Mouse (Mus musculus): ENCODE data around the gene Hs6st2. TPM values are rescaled to one million over a fixed set of nuclear protein-coding genes. Genes with fewer than 3 reads are reported as not detected.

Hs6st2 gene
- polyA plus RNA-seq, 1 experiment: 9.9 TPM

GRCm38 (mm10) chrX:51658236-51658635, 23.4 kb downstream of the Hs6st2 start:
- Histone ChIP-seq H3K27ac (ENCODE audit: insufficient read depth, low read length) (no peak overlapping the region), H3K9me3 (replicated peaks; ENCODE audit: control insufficient read depth, insufficient read depth, low read length, poor library complexity, severe bottlenecking) (no peaks in the 10 kb centered on the region), H3K9ac (ENCODE audit: low read depth, poor library complexity, severe bottlenecking) (no peak overlapping the region), H3K27me3 (ENCODE audit: control insufficient read depth, insufficient read depth, low read length, poor library complexity, severe bottlenecking) (no peaks in the 10 kb centered on the region), H3K4me1 (ENCODE audit: control insufficient read depth, insufficient read depth, low read length) (no peaks in the 10 kb centered on the region), H3K4me3 (ENCODE audit: low read depth, low read length) (no peak overlapping the region), H3K36me3 (ENCODE audit: control insufficient read depth, insufficient read depth, low read length, poor library complexity, severe bottlenecking) (no peaks in the 10 kb centered on the region)
- no peak for TF ChIP-seq EP300 (IDR thresholded peaks at IDR 0.05; ENCODE audit: insufficient read depth, low read depth, low read length)
- no peak for TF ChIP-seq POLR2A (IDR thresholded peaks at IDR 0.05; ENCODE audit: insufficient read depth, low read length)
- no peak for TF ChIP-seq CTCF (IDR thresholded peaks at IDR 0.05; ENCODE audit: low read depth, low read length)

GRCm38 (mm10) chrX:51642661-51643257, 38.9 kb downstream of the Hs6st2 start:
- Histone ChIP-seq H3K36me3 (ENCODE audit: control insufficient read depth, insufficient read depth, low read length, poor library complexity, severe bottlenecking) (no peaks in the 10 kb centered on the region), H3K4me3 (ENCODE audit: low read depth, low read length) (no peak overlapping the region), H3K4me1 (ENCODE audit: control insufficient read depth, insufficient read depth, low read length) (no peaks in the 10 kb centered on the region), H3K27ac (ENCODE audit: insufficient read depth, low read length) (no peak overlapping the region), H3K27me3 (ENCODE audit: control insufficient read depth, insufficient read depth, low read length, poor library complexity, severe bottlenecking) (no peaks in the 10 kb centered on the region), H3K9ac (ENCODE audit: low read depth, poor library complexity, severe bottlenecking) (no peak overlapping the region), H3K9me3 (replicated peaks; ENCODE audit: control insufficient read depth, insufficient read depth, low read length, poor library complexity, severe bottlenecking) (no peaks in the 10 kb centered on the region)
- TF ChIP-seq POLR2A (IDR thresholded peaks at IDR 0.05; ENCODE audit: insufficient read depth, low read length): no peak

- no peak overlapping the region for H3K9ac ChIP-seq (ENCODE audit: low read depth, poor library complexity, severe bottlenecking)
- TF ChIP-seq EP300 (IDR thresholded peaks at IDR 0.05; ENCODE audit: insufficient read depth, low read depth, low read length) (no peak), POLR2A (IDR thresholded peaks at IDR 0.05; ENCODE audit: insufficient read depth, low read length) (no peak), CTCF (IDR thresholded peaks at IDR 0.05; ENCODE audit: low read depth, low read length) (no peak)
- no peaks in the 10 kb centered on the region for H3K27me3 ChIP-seq (ENCODE audit: control insufficient read depth, insufficient read depth, low read length, poor library complexity, severe bottlenecking)
- H3K36me3 ChIP-seq (ENCODE audit: control insufficient read depth, insufficient read depth, low read length, poor library complexity, severe bottlenecking): no peaks in the 10 kb centered on the region
- H3K4me1 ChIP-seq (ENCODE audit: control insufficient read depth, insufficient read depth, low read length): no peaks in the 10 kb centered on the region
- H3K4me3 ChIP-seq (ENCODE audit: low read depth, low read length): no peak overlapping the region
- no peak overlapping the region for H3K27ac ChIP-seq (ENCODE audit: insufficient read depth, low read length)
- no peaks in the 10 kb centered on the region for H3K9me3 ChIP-seq (replicated peaks; ENCODE audit: control insufficient read depth, insufficient read depth, low read length, poor library complexity, severe bottlenecking)
Observed at GRCm38 (mm10) chrX:51635756-51636155, 45.9 kb downstream of the Hs6st2 start.

GRCm38 (mm10) chrX:51631376-51631775, 50.3 kb downstream of the Hs6st2 start:
- no peaks in the 10 kb centered on the region for H3K9me3 ChIP-seq (replicated peaks; ENCODE audit: control insufficient read depth, insufficient read depth, low read length, poor library complexity, severe bottlenecking)
- no peak overlapping the region for H3K9ac ChIP-seq (ENCODE audit: low read depth, poor library complexity, severe bottlenecking)
- TF ChIP-seq EP300 (IDR thresholded peaks at IDR 0.05; ENCODE audit: insufficient read depth, low read depth, low read length): no peak
- TF ChIP-seq CTCF (IDR thresholded peaks at IDR 0.05; ENCODE audit: low read depth, low read length): no peak
- no peak for TF ChIP-seq POLR2A (IDR thresholded peaks at IDR 0.05; ENCODE audit: insufficient read depth, low read length)
- H3K36me3 ChIP-seq (ENCODE audit: control insufficient read depth, insufficient read depth, low read length, poor library complexity, severe bottlenecking): no peaks in the 10 kb centered on the region
- H3K27ac ChIP-seq (ENCODE audit: insufficient read depth, low read length): no peak overlapping the region
- H3K4me1 ChIP-seq (ENCODE audit: control insufficient read depth, insufficient read depth, low read length): no peaks in the 10 kb centered on the region
- no peak overlapping the region for H3K4me3 ChIP-seq (ENCODE audit: low read depth, low read length)
- no peaks in the 10 kb centered on the region for H3K27me3 ChIP-seq (ENCODE audit: control insufficient read depth, insufficient read depth, low read length, poor library complexity, severe bottlenecking)

- Histone ChIP-seq H3K36me3 (ENCODE audit: control insufficient read depth, insufficient read depth, low read length, poor library complexity, severe bottlenecking) (no peaks in the 10 kb centered on the region), H3K27ac (ENCODE audit: insufficient read depth, low read length) (no peak overlapping the region), H3K4me3 (ENCODE audit: low read depth, low read length) (no peak overlapping the region), H3K27me3 (ENCODE audit: control insufficient read depth, insufficient read depth, low read length, poor library complexity, severe bottlenecking) (no peaks in the 10 kb centered on the region), H3K9me3 (replicated peaks; ENCODE audit: control insufficient read depth, insufficient read depth, low read length, poor library complexity, severe bottlenecking) (no peaks in the 10 kb centered on the region), H3K9ac (ENCODE audit: low read depth, poor library complexity, severe bottlenecking) (no peak overlapping the region), H3K4me1 (ENCODE audit: control insufficient read depth, insufficient read depth, low read length) (no peaks in the 10 kb centered on the region)
- TF ChIP-seq POLR2A (IDR thresholded peaks at IDR 0.05; ENCODE audit: insufficient read depth, low read length) (no peak), CTCF (IDR thresholded peaks at IDR 0.05; ENCODE audit: low read depth, low read length) (no peak), EP300 (IDR thresholded peaks at IDR 0.05; ENCODE audit: insufficient read depth, low read depth, low read length) (no peak)
Observed at GRCm38 (mm10) chrX:51614384-51615004, 67.2 kb downstream of the Hs6st2 start.

- Histone ChIP-seq H3K4me3 (ENCODE audit: low read depth, low read length) (no peak overlapping the region), H3K4me1 (ENCODE audit: control insufficient read depth, insufficient read depth, low read length) (no peaks in the 10 kb centered on the region), H3K9me3 (replicated peaks; ENCODE audit: control insufficient read depth, insufficient read depth, low read length, poor library complexity, severe bottlenecking) (no peaks in the 10 kb centered on the region), H3K27ac (ENCODE audit: insufficient read depth, low read length) (no peak overlapping the region), H3K36me3 (ENCODE audit: control insufficient read depth, insufficient read depth, low read length, poor library complexity, severe bottlenecking) (no peaks in the 10 kb centered on the region), H3K9ac (ENCODE audit: low read depth, poor library complexity, severe bottlenecking) (no peak overlapping the region), H3K27me3 (ENCODE audit: control insufficient read depth, insufficient read depth, low read length, poor library complexity, severe bottlenecking) (no peaks in the 10 kb centered on the region)
- no peak for TF ChIP-seq EP300 (IDR thresholded peaks at IDR 0.05; ENCODE audit: insufficient read depth, low read depth, low read length)
- no peak for TF ChIP-seq POLR2A (IDR thresholded peaks at IDR 0.05; ENCODE audit: insufficient read depth, low read length)
- no peak for TF ChIP-seq CTCF (IDR thresholded peaks at IDR 0.05; ENCODE audit: low read depth, low read length)
Observed at GRCm38 (mm10) chrX:51610743-51611142, 70.9 kb downstream of the Hs6st2 start.

Data from ES-Bruce4 (cell line).